Mouse (Mus musculus): ENCODE results near the gene Trim68. TPM values are rescaled to one million over a fixed set of nuclear protein-coding genes. Genes with fewer than 3 reads are reported as not detected.
"Not testable (repeated sequence)": the region's sequence is repeated elsewhere in the genome, so short reads cannot be mapped to it uniquely, and the experiment has no call there.

The Trim68 gene
- polyA plus RNA-seq, 1 experiment from 2014 or later, result 16.5 TPM

GRCm38 (mm10) chr7:102676225-102676624 lies 10.9 kb downstream of the Trim68 start:
- no peak overlapping the region for H3K4me2 ChIP-seq
- H3K27me3 ChIP-seq (ENCODE audit: control insufficient read depth, insufficient read depth, low read length), result no peaks in the 10 kb centered on the region
- no peak for ATAC-seq (replicated peaks; ENCODE audit: insufficient number of reproducible peaks, low FRiP score, low TSS enrichment)
- H3K4me1 ChIP-seq (ENCODE audit: control insufficient read depth, insufficient read depth, low read length), result peaks cover 4% of the 10 kb centered on the region; the same call in 1 of the 2 replicates
- no peaks in the 10 kb centered on the region for H3K9me3 ChIP-seq (replicated peaks; ENCODE audit: control insufficient read depth, low read length)
- WGBS (ENCODE audit: insufficient replicate concordance), result 68% methylated on average over 2 of the region's 2 CpGs
- no peak overlapping the region for H3K9ac ChIP-seq (ENCODE audit: low read depth, low read length)
- H3K4me3 ChIP-seq (ENCODE audit: low read depth, low read length), result no peak overlapping the region
- no peaks in the 10 kb centered on the region for H3K36me3 ChIP-seq (ENCODE audit: control insufficient read depth, insufficient read depth, low read length)
- H3K27ac ChIP-seq (ENCODE audit: low read depth, low read length), result no peak overlapping the region

- 39% methylated on average over 2 of the region's 2 CpGs for WGBS (ENCODE audit: insufficient replicate concordance)
- Histone ChIP-seq H3K36me3 (ENCODE audit: control insufficient read depth, insufficient read depth, low read length) (no peaks in the 10 kb centered on the region), H3K4me3 (ENCODE audit: low read depth, low read length) (no peak overlapping the region), H3K9ac (ENCODE audit: low read depth, low read length) (no peak overlapping the region), H3K4me2 (no peak overlapping the region), H3K27ac (ENCODE audit: low read depth, low read length) (no peak overlapping the region), H3K9me3 (replicated peaks; ENCODE audit: control insufficient read depth, low read length) (no peaks in the 10 kb centered on the region), H3K4me1 (ENCODE audit: control insufficient read depth, insufficient read depth, low read length) (no peaks in the 10 kb centered on the region), H3K27me3 (ENCODE audit: control insufficient read depth, insufficient read depth, low read length) (no peaks in the 10 kb centered on the region)
- no peak for ATAC-seq (replicated peaks; ENCODE audit: insufficient number of reproducible peaks, low FRiP score, low TSS enrichment)
These were observed 21.7 kb downstream of the Trim68 start for GRCm38 (mm10) chr7:102665378-102665777.

- no peaks in the 10 kb centered on the region for H3K27me3 ChIP-seq (ENCODE audit: control insufficient read depth, insufficient read depth, low read length)
- H3K27ac ChIP-seq (ENCODE audit: low read depth, low read length), result no peak within 1 kb of the TSS
- 57% methylated on average over 3 of the region's 3 CpGs for WGBS (ENCODE audit: insufficient replicate concordance)
- no peak for ATAC-seq (replicated peaks; ENCODE audit: insufficient number of reproducible peaks, low FRiP score, low TSS enrichment)
- no peak within 1 kb of the TSS for H3K4me3 ChIP-seq (ENCODE audit: low read depth, low read length)
- no peak within 1 kb of the TSS for H3K4me2 ChIP-seq
- no peaks in the 10 kb centered on the region for H3K9me3 ChIP-seq (replicated peaks; ENCODE audit: control insufficient read depth, low read length)
- no peak within 1 kb of the TSS for H3K9ac ChIP-seq (ENCODE audit: low read depth, low read length)
- no peaks in the 10 kb centered on the region for H3K36me3 ChIP-seq (ENCODE audit: control insufficient read depth, insufficient read depth, low read length)
- H3K4me1 ChIP-seq (ENCODE audit: control insufficient read depth, insufficient read depth, low read length), result no peaks in the 10 kb centered on the region
These were observed 22.5 kb downstream of the Trim68 start, which contains the start of gene Olfr556 for GRCm38 (mm10) chr7:102664599-102664998. Gene Olfr556, plus strand, starts transcription at chr7:102664899.

- no peaks in the 10 kb centered on the region for H3K9me3 ChIP-seq (replicated peaks; ENCODE audit: control insufficient read depth, low read length)
- no peaks in the 10 kb centered on the region for H3K27me3 ChIP-seq (ENCODE audit: control insufficient read depth, insufficient read depth, low read length)
- no peak within 1 kb of the TSS for H3K9ac ChIP-seq (ENCODE audit: low read depth, low read length)
- no peak within 1 kb of the TSS for H3K4me2 ChIP-seq
- no peak within 1 kb of the TSS for H3K4me3 ChIP-seq (ENCODE audit: low read depth, low read length)
- 68% methylated on average over 1 of the region's 1 CpGs for WGBS (ENCODE audit: insufficient replicate concordance)
- ATAC-seq (replicated peaks; ENCODE audit: insufficient number of reproducible peaks, low FRiP score, low TSS enrichment), result no peak
- H3K36me3 ChIP-seq (ENCODE audit: control insufficient read depth, insufficient read depth, low read length), result no peaks in the 10 kb centered on the region
- no peak within 1 kb of the TSS for H3K27ac ChIP-seq (ENCODE audit: low read depth, low read length)
- no peaks in the 10 kb centered on the region for H3K4me1 ChIP-seq (ENCODE audit: control insufficient read depth, insufficient read depth, low read length)
These were observed 28.6 kb downstream of the Trim68 start, which contains the start of gene Olfr555 for GRCm38 (mm10) chr7:102658523-102658922. Gene Olfr555, plus strand, starts transcription at chr7:102658823.

GRCm38 (mm10) chr7:102644945-102645344 lies 42.2 kb downstream of the Trim68 start:
- not testable (repeated sequence) for H3K36me3 ChIP-seq (ENCODE audit: control insufficient read depth, insufficient read depth, low read length); H3K4me3 ChIP-seq (ENCODE audit: low read depth, low read length); H3K27me3 ChIP-seq (ENCODE audit: control insufficient read depth, insufficient read depth, low read length); H3K9me3 ChIP-seq (replicated peaks; ENCODE audit: control insufficient read depth, low read length); H3K9ac ChIP-seq (ENCODE audit: low read depth, low read length); H3K27ac ChIP-seq (ENCODE audit: low read depth, low read length); H3K4me2 ChIP-seq; H3K4me1 ChIP-seq (ENCODE audit: control insufficient read depth, insufficient read depth, low read length)
- 26% methylated on average over 3 of the region's 4 CpGs for WGBS (ENCODE audit: insufficient replicate concordance)
- peak; percentile 59; the same call in 1 of the 2 replicates for ATAC-seq (replicated peaks; ENCODE audit: insufficient number of reproducible peaks, low FRiP score, low TSS enrichment)

GRCm38 (mm10) chr7:102638132-102638531 lies 49.0 kb downstream of the Trim68 start, which contains the start of gene Olfr554:
Gene Olfr554, plus strand, starts transcription at chr7:102638432.
- 57% methylated on average over 1 of the region's 1 CpGs for WGBS (ENCODE audit: insufficient replicate concordance)
- H3K4me2 ChIP-seq, result no peak within 1 kb of the TSS
- no peak within 1 kb of the TSS for H3K27ac ChIP-seq (ENCODE audit: low read depth, low read length)
- ATAC-seq (replicated peaks; ENCODE audit: insufficient number of reproducible peaks, low FRiP score, low TSS enrichment), result no peak
- H3K9me3 ChIP-seq (replicated peaks; ENCODE audit: control insufficient read depth, low read length), result no peaks in the 10 kb centered on the region
- H3K27me3 ChIP-seq (ENCODE audit: control insufficient read depth, insufficient read depth, low read length), result no peaks in the 10 kb centered on the region
- H3K4me3 ChIP-seq (ENCODE audit: low read depth, low read length), result no peak within 1 kb of the TSS
- no peak within 1 kb of the TSS for H3K9ac ChIP-seq (ENCODE audit: low read depth, low read length)
- no peaks in the 10 kb centered on the region for H3K36me3 ChIP-seq (ENCODE audit: control insufficient read depth, insufficient read depth, low read length)
- H3K4me1 ChIP-seq (ENCODE audit: control insufficient read depth, insufficient read depth, low read length), result no peaks in the 10 kb centered on the region

GRCm38 (mm10) chr7:102636665-102637064 lies 50.5 kb downstream of the Trim68 start:
- WGBS (ENCODE audit: insufficient replicate concordance), result 34% methylated on average over 3 of the region's 3 CpGs
- H3K36me3 ChIP-seq (ENCODE audit: control insufficient read depth, insufficient read depth, low read length), result no peaks in the 10 kb centered on the region
- ATAC-seq (replicated peaks; ENCODE audit: insufficient number of reproducible peaks, low FRiP score, low TSS enrichment), result no peak
- H3K4me2 ChIP-seq, result no peak overlapping the region
- no peaks in the 10 kb centered on the region for H3K4me1 ChIP-seq (ENCODE audit: control insufficient read depth, insufficient read depth, low read length)
- no peaks in the 10 kb centered on the region for H3K27me3 ChIP-seq (ENCODE audit: control insufficient read depth, insufficient read depth, low read length)
- H3K9ac ChIP-seq (ENCODE audit: low read depth, low read length), result no peak overlapping the region
- H3K27ac ChIP-seq (ENCODE audit: low read depth, low read length), result no peak overlapping the region
- no peak overlapping the region for H3K4me3 ChIP-seq (ENCODE audit: low read depth, low read length)
- no peaks in the 10 kb centered on the region for H3K9me3 ChIP-seq (replicated peaks; ENCODE audit: control insufficient read depth, low read length)

Other genes with a start within 250 kb of the Trim68 start
- gene Rrm1, start 245.6 kb downstream of the Trim68 start, polyA plus RNA-seq (2014; fragmentation: Nextera tagmentation; extraction: Ambion mirVana), result 160 and 162 TPM in 2 replicates
- gene Olfr543, start 205.6 kb downstream of the Trim68 start, polyA plus RNA-seq (2014; fragmentation: Nextera tagmentation; extraction: Ambion mirVana), result 1.0 TPM in 1 of 2 replicates, not detected in the other
- 0.07 and 0.13 TPM in 2 replicates for gene Olfr544, start 199.0 kb downstream of the Trim68 start, polyA plus RNA-seq (2014; fragmentation: Nextera tagmentation; extraction: Ambion mirVana)
- not detected in 2 replicates for gene Olfr545, start 187.8 kb downstream of the Trim68 start, polyA plus RNA-seq (2014; fragmentation: Nextera tagmentation; extraction: Ambion mirVana)
- not detected in 2 replicates for gene Olfr547, start 152.6 kb downstream of the Trim68 start, polyA plus RNA-seq (2014; fragmentation: Nextera tagmentation; extraction: Ambion mirVana)
- gene Olfr548-ps1, start 146.4 kb downstream of the Trim68 start, polyA plus RNA-seq (2014; fragmentation: Nextera tagmentation; extraction: Ambion mirVana), result not detected in 2 replicates
- gene Olfr549, start 137.5 kb downstream of the Trim68 start, polyA plus RNA-seq (2014; fragmentation: Nextera tagmentation; extraction: Ambion mirVana), result not detected in 2 replicates
- 0.63 and 0.73 TPM in 2 replicates for gene Trim21, start 121.8 kb downstream of the Trim68 start, polyA plus RNA-seq (2014; fragmentation: Nextera tagmentation; extraction: Ambion mirVana)
- gene Olfr550, start 115.9 kb downstream of the Trim68 start, polyA plus RNA-seq (2014; fragmentation: Nextera tagmentation; extraction: Ambion mirVana), result not detected in 2 replicates
- not detected in 2 replicates for gene Olfr551, start 95.4 kb downstream of the Trim68 start, polyA plus RNA-seq (2014; fragmentation: Nextera tagmentation; extraction: Ambion mirVana)
- not detected in 2 replicates for gene Olfr552, start 89.6 kb downstream of the Trim68 start, polyA plus RNA-seq (2014; fragmentation: Nextera tagmentation; extraction: Ambion mirVana)
- gene Olfr553, start 69.1 kb downstream of the Trim68 start, polyA plus RNA-seq (2014; fragmentation: Nextera tagmentation; extraction: Ambion mirVana), result not detected in 2 replicates
- not detected in 2 replicates for gene Olfr554, start 48.9 kb downstream of the Trim68 start, polyA plus RNA-seq (2014; fragmentation: Nextera tagmentation; extraction: Ambion mirVana)
- gene Olfr555, start 28.5 kb downstream of the Trim68 start, polyA plus RNA-seq (2014; fragmentation: Nextera tagmentation; extraction: Ambion mirVana), result not detected in 2 replicates
- gene Olfr556, start 22.4 kb downstream of the Trim68 start, polyA plus RNA-seq (2014; fragmentation: Nextera tagmentation; extraction: Ambion mirVana), result not detected in 2 replicates
- not detected in 2 replicates for gene Olfr557, start 8.6 kb upstream of the Trim68 start, polyA plus RNA-seq (2014; fragmentation: Nextera tagmentation; extraction: Ambion mirVana)
- not detected in 2 replicates for gene Olfr558, start 14.9 kb upstream of the Trim68 start, polyA plus RNA-seq (2014; fragmentation: Nextera tagmentation; extraction: Ambion mirVana)
- not detected in 2 replicates for gene Olfr33, start 31.7 kb upstream of the Trim68 start, polyA plus RNA-seq (2014; fragmentation: Nextera tagmentation; extraction: Ambion mirVana)
- not detected in 2 replicates for gene Olfr559, start 40.2 kb upstream of the Trim68 start, polyA plus RNA-seq (2014; fragmentation: Nextera tagmentation; extraction: Ambion mirVana)
- gene Olfr560, start 72.0 kb upstream of the Trim68 start, polyA plus RNA-seq (2014; fragmentation: Nextera tagmentation; extraction: Ambion mirVana), result not detected in 2 replicates
- gene Olfr78, start 72.1 kb upstream of the Trim68 start, polyA plus RNA-seq (2014; fragmentation: Nextera tagmentation; extraction: Ambion mirVana), result 0.10 TPM in 1 of 2 replicates, not detected in the other
- gene Olfr561, start 83.9 kb upstream of the Trim68 start, polyA plus RNA-seq (2014; fragmentation: Nextera tagmentation; extraction: Ambion mirVana), result not detected in 2 replicates
- gene Olfr564, start 116.2 kb upstream of the Trim68 start, polyA plus RNA-seq (2014; fragmentation: Nextera tagmentation; extraction: Ambion mirVana), result not detected in 2 replicates
- not detected in 2 replicates for gene Olfr566, start 171.4 kb upstream of the Trim68 start, polyA plus RNA-seq (2014; fragmentation: Nextera tagmentation; extraction: Ambion mirVana)
- not detected in 2 replicates for gene Olfr568, start 189.8 kb upstream of the Trim68 start, polyA plus RNA-seq (2014; fragmentation: Nextera tagmentation; extraction: Ambion mirVana)
- not detected in 2 replicates for gene Olfr569, start 203.6 kb upstream of the Trim68 start, polyA plus RNA-seq (2014; fragmentation: Nextera tagmentation; extraction: Ambion mirVana)
- gene Olfr570, start 207.2 kb upstream of the Trim68 start, polyA plus RNA-seq (2014; fragmentation: Nextera tagmentation; extraction: Ambion mirVana), result not detected in 2 replicates
- not detected in 2 replicates for gene Olfr571, start 230.2 kb upstream of the Trim68 start, polyA plus RNA-seq (2014; fragmentation: Nextera tagmentation; extraction: Ambion mirVana)
- gene Olfr572, start 237.1 kb upstream of the Trim68 start, polyA plus RNA-seq (2014; fragmentation: Nextera tagmentation; extraction: Ambion mirVana), result not detected in 2 replicates